Mouse (Mus musculus) B cell, adult (primary cell): ENCODE data around the gene Acot2. TPM values are rescaled to one million over a fixed set of nuclear protein-coding genes. Genes with fewer than 3 reads are reported as not detected.

Experiments
- total RNA-seq: library from RNA; stranded (reverse); gene quantifications from 4 replicates; pipeline ENCODE4 v1.2.4, GENCODE M21; 2023; ENCODE audit not compliant: inconsistent age

Gene Acot2
- total RNA-seq = 30.7 to 34.2 TPM (median 32.4 TPM) in 4 replicates

DNA sequence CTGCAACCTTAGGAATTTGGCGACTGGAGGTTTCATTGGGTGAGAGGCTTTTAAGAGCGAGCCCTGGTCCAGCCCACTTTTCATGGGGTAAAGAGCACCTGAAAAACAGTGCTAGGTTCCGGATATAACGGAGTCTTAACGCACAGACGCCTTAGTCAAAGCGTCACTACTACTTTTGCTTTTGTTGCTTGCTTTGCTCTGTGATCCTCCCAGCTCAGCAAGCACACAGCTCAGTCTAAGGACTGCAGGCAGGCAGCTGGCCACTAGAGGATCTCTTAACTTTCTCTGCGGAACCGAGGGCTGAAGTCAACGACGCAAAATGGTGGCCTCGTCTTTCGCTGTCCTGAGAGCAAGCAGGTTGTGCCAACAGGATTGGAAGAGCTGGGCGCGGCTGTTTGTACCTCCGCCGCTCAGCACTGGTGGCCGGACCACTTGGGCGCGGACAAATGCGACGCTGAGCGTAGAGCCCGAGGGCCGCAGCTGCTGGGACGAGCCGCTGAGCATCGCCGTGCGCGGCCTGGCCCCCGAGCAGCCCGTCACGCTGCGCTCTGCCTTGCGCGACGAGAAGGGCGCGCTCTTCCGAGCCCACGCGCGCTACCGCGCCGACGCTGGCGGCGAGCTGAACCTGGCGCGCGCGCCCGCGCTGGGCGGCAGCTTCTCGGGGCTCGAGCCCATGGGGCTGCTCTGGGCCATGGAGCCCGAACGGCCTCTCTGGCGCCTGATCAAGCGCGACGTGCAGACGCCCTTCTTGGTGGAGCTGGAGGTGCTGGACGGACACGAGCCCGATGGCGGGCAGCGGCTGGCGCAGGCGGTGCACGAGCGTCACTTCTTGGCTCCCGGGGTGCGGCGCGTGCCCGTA, at the start of gene Acot2:
TSS of gene Acot2 (plus strand) at position 279 of the 859 bp plus-strand sequence.

GRCm38 (mm10) chr12:83950493-83950839, 37.2 kb upstream of the Acot2 start, which contains the start of gene Riox1:
Gene Riox1, plus strand, starts transcription at chr12:83950608.

GRCm38 (mm10) chr12:83984752-83985151, 2.9 kb upstream of the Acot2 start, which contains the start of gene Heatr4:
Gene Heatr4, minus strand, starts transcription at chr12:83984852.

GRCm38 (mm10) chr12:84009171-84009965, 21.7 kb downstream of the Acot2 start, which contains the start of gene Acot1:
Gene Acot1, plus strand, starts transcription at chr12:84009490.

GRCm38 (mm10) chr12:84038241-84038640, 50.6 kb downstream of the Acot2 start, which contains the start of gene Acot4:
Gene Acot4, plus strand, starts transcription at chr12:84038379.

GRCm38 (mm10) chr12:84038691-84039111, 51.0 kb downstream of the Acot2 start, which contains the start of gene Gm49366:
Gene Gm49366, plus strand, starts transcription at chr12:84038935.

Other genes with a start within 250 kb of the Acot2 start
- gene Papln, start 224.2 kb upstream of the Acot2 start, total RNA-seq = 1.1 to 1.9 TPM (median 1.4 TPM) in 4 replicates
- gene Numb, start 65.9 kb upstream of the Acot2 start, total RNA-seq = 32.9 to 43.5 TPM (median 40.6 TPM) in 4 replicates
- 13.4 to 16.1 TPM (median 14.9 TPM) in 4 replicates for gene Riox1, start 37.3 kb upstream of the Acot2 start, total RNA-seq
- not detected in 4 replicates for gene Heatr4, start 3.0 kb upstream of the Acot2 start, total RNA-seq
- 2.8 to 4.0 TPM (median 3.5 TPM) in 3 of 4 replicates, not detected in the other for gene Acot1, start 21.6 kb downstream of the Acot2 start, total RNA-seq
- gene Acot4, start 50.5 kb downstream of the Acot2 start, total RNA-seq = not detected in 4 replicates
- gene Gm49366, start 51.1 kb downstream of the Acot2 start, total RNA-seq = not detected in 4 replicates
- gene Acot3, start 64.3 kb downstream of the Acot2 start, total RNA-seq = not detected in 4 replicates
- 0.38 TPM in 1 of 4 replicates, not detected in the others for gene Acot5, start 81.5 kb downstream of the Acot2 start, total RNA-seq
- 0.75 to 0.97 TPM (median 0.91 TPM) in 4 replicates for gene Acot6, start 112.8 kb downstream of the Acot2 start, total RNA-seq
- 0.35 to 1.00 TPM (median 0.81 TPM) in 4 replicates for gene Dnal1, start 126.5 kb downstream of the Acot2 start, total RNA-seq
- 10.2 to 14.2 TPM (median 11.9 TPM) in 4 replicates for gene Pnma1, start 160.6 kb downstream of the Acot2 start, total RNA-seq
- 173 to 223 TPM (median 205 TPM) in 4 replicates for gene Elmsan1, start 231.0 kb downstream of the Acot2 start, total RNA-seq